Mouse (Mus musculus) embryonic fibroblast, embryonic 13.5 days (primary cell): Measurements from ENCODE around the gene Mettl3.

Experiments
- CTCF ChIP-seq: IDR thresholded peaks from 2 replicates; pipeline ENCODE4 v1.5.1; 2011; ENCODE audit warnings: mild to moderate bottlenecking, control low read depth, low read length, moderate library complexity, borderline replicate concordance; ENCODE audit not compliant: insufficient read depth
- POLR2A ChIP-seq: IDR thresholded peaks from 2 replicates; pipeline ENCODE4 v1.6.1; 2011; ENCODE audit warnings: low read depth, mild to moderate bottlenecking, control low read depth, low read length, moderate library complexity

DNA sequence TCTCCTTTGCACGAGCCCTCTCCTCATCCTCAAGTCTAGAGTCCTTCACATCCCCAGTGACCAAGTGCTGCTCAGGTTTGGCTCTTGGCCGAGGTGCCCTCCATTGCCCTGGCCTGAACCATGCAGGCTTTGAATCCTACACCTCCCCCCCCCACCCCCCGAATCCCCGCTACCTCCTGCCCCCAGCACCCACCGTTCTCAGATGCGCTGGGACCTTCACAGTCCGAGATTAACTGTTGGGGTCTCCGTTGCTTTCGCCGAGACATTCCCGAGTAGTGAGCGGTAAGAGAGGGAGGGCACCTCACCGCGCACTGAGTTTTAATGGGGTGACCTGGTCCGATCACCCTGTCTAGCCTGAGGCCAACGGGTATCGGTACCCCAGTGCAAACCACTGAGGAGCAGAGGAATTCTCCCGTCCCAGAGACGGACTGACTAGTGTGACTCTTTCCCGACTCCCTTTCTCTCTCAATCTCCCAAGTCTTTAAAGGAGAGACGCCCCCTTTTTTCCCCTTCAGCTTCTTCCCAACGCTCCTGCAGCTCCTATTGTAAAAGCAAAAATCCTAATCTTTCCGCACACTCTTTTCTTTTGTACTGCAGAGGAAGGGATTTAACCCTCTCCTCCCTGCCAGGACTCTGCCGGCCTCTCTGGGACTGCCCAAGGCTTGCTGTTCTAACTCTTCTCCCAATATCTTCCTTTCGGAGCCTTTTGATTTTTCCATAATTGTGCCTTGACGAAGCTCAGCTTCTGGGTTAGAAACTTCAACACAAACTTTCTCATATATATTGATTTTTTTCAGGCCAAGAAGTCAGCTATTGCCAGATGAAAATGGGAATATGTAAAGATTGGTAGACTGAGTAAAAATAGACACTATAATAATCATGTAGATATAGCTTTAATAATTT is 23.2 kb upstream of the Mettl3 start, which contains the start of gene Sall2:
- no peak for TF ChIP-seq CTCF
- no peak for TF ChIP-seq POLR2A
